Mouse (Mus musculus): ENCODE data around the gene Gramd1b.

Gramd1b gene

GRCm38 (mm10) chr9:40531027-40531621, at the start of gene Gramd1b:
Gramd1b (minus strand) TSS chr9:40531383.
- no peak for DNase-seq

- no peak for DNase-seq
Observed at GRCm38 (mm10) chr9:40578726-40579625, 47.8 kb upstream of the Gramd1b start.

- DNase-seq, result no peak
Observed at GRCm38 (mm10) chr9:40577132-40577531, 45.9 kb upstream of the Gramd1b start.

- peak; percentile 9 to 21 for DNase-seq
Observed at GRCm38 (mm10) chr9:40575053-40575985, 44.1 kb upstream of the Gramd1b start.

GRCm38 (mm10) chr9:40571280-40571679, 40.1 kb upstream of the Gramd1b start:
- peak in 1 of 2 experiments; percentile 26 for DNase-seq

- DNase-seq, result no peak
Observed at GRCm38 (mm10) chr9:40568070-40568469, 36.9 kb upstream of the Gramd1b start.

GRCm38 (mm10) chr9:40563750-40564149, 32.6 kb upstream of the Gramd1b start:
- no peak for DNase-seq

GRCm38 (mm10) chr9:40559646-40560045, 28.5 kb upstream of the Gramd1b start:
- no peak for DNase-seq

- no peak for DNase-seq
Observed at GRCm38 (mm10) chr9:40557796-40558195, 26.6 kb upstream of the Gramd1b start.

- DNase-seq, result no peak
Observed at GRCm38 (mm10) chr9:40556396-40556795, 25.2 kb upstream of the Gramd1b start.

GRCm38 (mm10) chr9:40555243-40555642, 24.1 kb upstream of the Gramd1b start:
- DNase-seq, result no peak

GRCm38 (mm10) chr9:40547876-40548275, 16.7 kb upstream of the Gramd1b start:
- no peak for DNase-seq

- DNase-seq, result no peak
Observed at GRCm38 (mm10) chr9:40545193-40545592, 14.0 kb upstream of the Gramd1b start.

GRCm38 (mm10) chr9:40539588-40540140, 8.5 kb upstream of the Gramd1b start:
- no peak for DNase-seq

- DNase-seq, result peak; percentile 36 to 58
Observed at GRCm38 (mm10) chr9:40537708-40538105, 6.5 kb upstream of the Gramd1b start.

GRCm38 (mm10) chr9:40537044-40537707, 6.0 kb upstream of the Gramd1b start:
- DNase-seq, result no peak

GRCm38 (mm10) chr9:40530536-40530935, 647 bp downstream of the Gramd1b start:
- no peak for DNase-seq

- no peak for DNase-seq
Observed at GRCm38 (mm10) chr9:40528733-40529132, 2.5 kb downstream of the Gramd1b start.

GRCm38 (mm10) chr9:40526928-40527327, 4.3 kb downstream of the Gramd1b start:
- DNase-seq, result no peak

GRCm38 (mm10) chr9:40522156-40522555, 9.0 kb downstream of the Gramd1b start:
- DNase-seq, result no peak

GRCm38 (mm10) chr9:40521097-40521496, 10.1 kb downstream of the Gramd1b start:
- DNase-seq, result no peak

GRCm38 (mm10) chr9:40519294-40519693, 11.9 kb downstream of the Gramd1b start:
- no peak for DNase-seq

Data from kidney, adult 8-10 months (tissue).